Mouse (Mus musculus): Measurements from ENCODE around the gene Tpcn1. TPM values are rescaled to one million over a fixed set of nuclear protein-coding genes. Genes with fewer than 3 reads are reported as not detected.

The Tpcn1 gene
- polyA plus RNA-seq, 1 experiment from 2014 or later: 18.3 TPM

- WGBS: 87% methylated on average over 10 of the region's 10 CpGs
- peaks cover 20% of the 10 kb centered on the region for H3K36me3 ChIP-seq (ENCODE audit: control insufficient read depth, insufficient read depth)
- no peak overlapping the region for H3K4me3 ChIP-seq (replicated peaks; ENCODE audit: low read length)
- H3K9me3 ChIP-seq (ENCODE audit: control insufficient read depth, low read length): no peaks in the 10 kb centered on the region
- H3K27ac ChIP-seq (ENCODE audit: low read length): no peak overlapping the region
- no peak for ATAC-seq
- H3K4me1 ChIP-seq (replicated peaks; ENCODE audit: control insufficient read depth, insufficient read depth, low read length): peaks cover 8% of the 10 kb centered on the region
- H3K27me3 ChIP-seq (replicated peaks; ENCODE audit: control insufficient read depth, insufficient read depth, low read length): no peaks in the 10 kb centered on the region
- no peak overlapping the region for H3K4me2 ChIP-seq (ENCODE audit: low read length)
- no peak overlapping the region for H3K9ac ChIP-seq (replicated peaks; ENCODE audit: low read depth, low read length)
Measured at GRCm38 (mm10) chr5:120624427-120624826, 36.0 kb upstream of the Tpcn1 start.

GRCm38 (mm10) chr5:120622198-120622851, 33.9 kb upstream of the Tpcn1 start:
- ATAC-seq: no peak
- WGBS: 58% methylated on average over 5 of the region's 5 CpGs

GRCm38 (mm10) chr5:120621846-120622197, 33.3 kb upstream of the Tpcn1 start:
- H3K4me1 ChIP-seq (replicated peaks; ENCODE audit: control insufficient read depth, insufficient read depth, low read length): peaks cover 8% of the 10 kb centered on the region
- H3K9me3 ChIP-seq (ENCODE audit: control insufficient read depth, low read length): no peaks in the 10 kb centered on the region
- no peak overlapping the region for H3K4me2 ChIP-seq (ENCODE audit: low read length)
- H3K27me3 ChIP-seq (replicated peaks; ENCODE audit: control insufficient read depth, insufficient read depth, low read length): no peaks in the 10 kb centered on the region
- no peak overlapping the region for H3K4me3 ChIP-seq (replicated peaks; ENCODE audit: low read length)
- no peak overlapping the region for H3K9ac ChIP-seq (replicated peaks; ENCODE audit: low read depth, low read length)
- peaks cover 22% of the 10 kb centered on the region for H3K36me3 ChIP-seq (ENCODE audit: control insufficient read depth, insufficient read depth)
- no peak overlapping the region for H3K27ac ChIP-seq (ENCODE audit: low read length)
- ATAC-seq: no peak
- 75% methylated on average over 10 of the region's 10 CpGs for WGBS

More at GRCm38 (mm10) chr5:120622198-120622851, 33.9 kb upstream of the Tpcn1 start:
- Histone ChIP-seq H3K4me3 (replicated peaks; ENCODE audit: low read length) (no peak overlapping the region), H3K9me3 (ENCODE audit: control insufficient read depth, low read length) (no peaks in the 10 kb centered on the region), H3K9ac (replicated peaks; ENCODE audit: low read depth, low read length) (no peak overlapping the region), H3K27ac (ENCODE audit: low read length) (no peak overlapping the region), H3K27me3 (replicated peaks; ENCODE audit: control insufficient read depth, insufficient read depth, low read length) (no peaks in the 10 kb centered on the region), H3K4me1 (replicated peaks; ENCODE audit: control insufficient read depth, insufficient read depth, low read length) (peaks cover 8% of the 10 kb centered on the region), H3K36me3 (ENCODE audit: control insufficient read depth, insufficient read depth) (peaks cover 27% of the 10 kb centered on the region), H3K4me2 (ENCODE audit: low read length) (no peak overlapping the region)

GRCm38 (mm10) chr5:120621078-120621765, 32.7 kb upstream of the Tpcn1 start:
- 96% methylated on average over 23 of the region's 23 CpGs for WGBS
- Histone ChIP-seq H3K27me3 (replicated peaks; ENCODE audit: control insufficient read depth, insufficient read depth, low read length) (no peaks in the 10 kb centered on the region), H3K9me3 (ENCODE audit: control insufficient read depth, low read length) (no peaks in the 10 kb centered on the region), H3K4me2 (ENCODE audit: low read length) (no peak overlapping the region), H3K27ac (ENCODE audit: low read length) (no peak overlapping the region), H3K36me3 (ENCODE audit: control insufficient read depth, insufficient read depth) (peaks cover 20% of the 10 kb centered on the region), H3K9ac (replicated peaks; ENCODE audit: low read depth, low read length) (no peak overlapping the region), H3K4me1 (replicated peaks; ENCODE audit: control insufficient read depth, insufficient read depth, low read length) (peaks cover 8% of the 10 kb centered on the region), H3K4me3 (replicated peaks; ENCODE audit: low read length) (no peak overlapping the region)
- peak; percentile 4; the same call in 1 of the 2 replicates for ATAC-seq

- Histone ChIP-seq H3K4me2 (ENCODE audit: low read length) (no peak overlapping the region), H3K9ac (replicated peaks; ENCODE audit: low read depth, low read length) (no peak overlapping the region), H3K27ac (ENCODE audit: low read length) (no peak overlapping the region), H3K9me3 (ENCODE audit: control insufficient read depth, low read length) (peaks cover 2% of the 10 kb centered on the region; the same call in 1 of the 2 replicates), H3K4me3 (replicated peaks; ENCODE audit: low read length) (no peak overlapping the region), H3K36me3 (ENCODE audit: control insufficient read depth, insufficient read depth) (peaks cover 20% of the 10 kb centered on the region), H3K27me3 (replicated peaks; ENCODE audit: control insufficient read depth, insufficient read depth, low read length) (no peaks in the 10 kb centered on the region), H3K4me1 (replicated peaks; ENCODE audit: control insufficient read depth, insufficient read depth, low read length) (peaks cover 8% of the 10 kb centered on the region)
- WGBS: 67% methylated on average over 18 of the region's 18 CpGs
- ATAC-seq: peak; percentile 43
Measured at GRCm38 (mm10) chr5:120620375-120621077, 32.1 kb upstream of the Tpcn1 start.

- H3K4me2 ChIP-seq (ENCODE audit: low read length): no peak overlapping the region
- no peak overlapping the region for H3K4me3 ChIP-seq (replicated peaks; ENCODE audit: low read length)
- peaks cover 9% of the 10 kb centered on the region for H3K4me1 ChIP-seq (replicated peaks; ENCODE audit: control insufficient read depth, insufficient read depth, low read length)
- no peak overlapping the region for H3K27ac ChIP-seq (ENCODE audit: low read length)
- H3K9ac ChIP-seq (replicated peaks; ENCODE audit: low read depth, low read length): no peak overlapping the region
- 12% methylated on average over 5 of the region's 5 CpGs for WGBS
- no peak for ATAC-seq
- peaks cover 2% of the 10 kb centered on the region; the same call in 1 of the 2 replicates for H3K9me3 ChIP-seq (ENCODE audit: control insufficient read depth, low read length)
- H3K27me3 ChIP-seq (replicated peaks; ENCODE audit: control insufficient read depth, insufficient read depth, low read length): no peaks in the 10 kb centered on the region
- peaks cover 17% of the 10 kb centered on the region for H3K36me3 ChIP-seq (ENCODE audit: control insufficient read depth, insufficient read depth)
Measured at GRCm38 (mm10) chr5:120619201-120619600, 30.7 kb upstream of the Tpcn1 start.

GRCm38 (mm10) chr5:120618778-120619177, 30.3 kb upstream of the Tpcn1 start:
- no peak overlapping the region for H3K27ac ChIP-seq (ENCODE audit: low read length)
- H3K9ac ChIP-seq (replicated peaks; ENCODE audit: low read depth, low read length): no peak overlapping the region
- H3K9me3 ChIP-seq (ENCODE audit: control insufficient read depth, low read length): peaks cover 2% of the 10 kb centered on the region; the same call in 1 of the 2 replicates
- peaks cover 15% of the 10 kb centered on the region for H3K36me3 ChIP-seq (ENCODE audit: control insufficient read depth, insufficient read depth)
- WGBS: 83% methylated on average over 12 of the region's 12 CpGs
- ATAC-seq: no peak
- no peak overlapping the region for H3K4me3 ChIP-seq (replicated peaks; ENCODE audit: low read length)
- H3K27me3 ChIP-seq (replicated peaks; ENCODE audit: control insufficient read depth, insufficient read depth, low read length): no peaks in the 10 kb centered on the region
- peaks cover 13% of the 10 kb centered on the region for H3K4me1 ChIP-seq (replicated peaks; ENCODE audit: control insufficient read depth, insufficient read depth, low read length)
- H3K4me2 ChIP-seq (ENCODE audit: low read length): no peak overlapping the region

GRCm38 (mm10) chr5:120615903-120616302, 27.4 kb upstream of the Tpcn1 start:
- Histone ChIP-seq H3K9me3 (ENCODE audit: control insufficient read depth, low read length) (peaks cover 2% of the 10 kb centered on the region; the same call in 1 of the 2 replicates), H3K27ac (ENCODE audit: low read length) (no peak overlapping the region), H3K4me3 (replicated peaks; ENCODE audit: low read length) (no peak overlapping the region), H3K27me3 (replicated peaks; ENCODE audit: control insufficient read depth, insufficient read depth, low read length) (no peaks in the 10 kb centered on the region), H3K9ac (replicated peaks; ENCODE audit: low read depth, low read length) (no peak overlapping the region), H3K4me1 (replicated peaks; ENCODE audit: control insufficient read depth, insufficient read depth, low read length) (peaks cover 18% of the 10 kb centered on the region), H3K4me2 (ENCODE audit: low read length) (no peak overlapping the region), H3K36me3 (ENCODE audit: control insufficient read depth, insufficient read depth) (peaks cover 13% of the 10 kb centered on the region)
- 96% methylated on average over 4 of the region's 4 CpGs for whole genome bisulfite sequencing
- no peak for ATAC-seq

Data from forebrain, embryonic 16.5 days (tissue).